Mouse (Mus musculus): ENCODE measurements around the gene Mapk6.

Gene Mapk6

DNA sequence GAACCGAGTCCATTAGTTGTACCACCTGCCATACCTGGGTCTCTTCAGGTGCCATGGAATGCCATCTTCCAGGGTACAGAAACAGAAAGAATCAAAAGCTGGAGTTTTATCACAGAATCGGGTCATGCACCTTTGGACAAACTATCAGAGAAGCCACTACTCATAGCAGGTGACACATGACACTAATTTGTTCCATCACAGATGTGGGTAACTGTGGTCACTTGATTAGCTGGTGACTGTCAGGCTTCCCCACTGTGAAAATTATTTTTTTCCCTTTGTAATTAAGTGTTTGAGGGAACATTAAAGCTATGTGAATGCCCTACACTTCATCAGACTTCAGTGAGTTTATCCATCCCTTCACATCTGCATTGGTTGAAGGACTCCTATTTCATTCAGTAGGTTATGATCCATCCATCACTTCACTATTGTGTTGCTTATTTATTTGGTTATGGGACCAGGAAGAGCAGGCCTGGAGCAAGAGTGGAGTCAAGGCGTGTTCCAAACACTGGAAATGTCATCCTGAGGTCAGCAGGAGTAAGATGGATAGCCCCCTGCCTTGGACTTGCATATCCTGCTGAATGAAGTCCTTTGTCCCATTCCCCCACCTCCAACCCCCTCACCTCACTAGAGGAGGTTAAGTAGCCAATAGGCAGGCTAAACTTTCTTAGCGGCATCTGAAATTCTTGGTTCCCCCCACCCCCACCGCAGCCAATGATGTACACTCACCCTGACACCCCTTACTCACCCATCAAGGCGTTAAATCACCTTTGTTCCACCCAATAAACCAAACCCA is 14.7 kb upstream of the Mapk6 start:
- no peak for DNase-seq

- DNase-seq: no peak
Observed at GRCm38 (mm10) chr9:75423683-75424082, 13.9 kb upstream of the Mapk6 start.

DNA sequence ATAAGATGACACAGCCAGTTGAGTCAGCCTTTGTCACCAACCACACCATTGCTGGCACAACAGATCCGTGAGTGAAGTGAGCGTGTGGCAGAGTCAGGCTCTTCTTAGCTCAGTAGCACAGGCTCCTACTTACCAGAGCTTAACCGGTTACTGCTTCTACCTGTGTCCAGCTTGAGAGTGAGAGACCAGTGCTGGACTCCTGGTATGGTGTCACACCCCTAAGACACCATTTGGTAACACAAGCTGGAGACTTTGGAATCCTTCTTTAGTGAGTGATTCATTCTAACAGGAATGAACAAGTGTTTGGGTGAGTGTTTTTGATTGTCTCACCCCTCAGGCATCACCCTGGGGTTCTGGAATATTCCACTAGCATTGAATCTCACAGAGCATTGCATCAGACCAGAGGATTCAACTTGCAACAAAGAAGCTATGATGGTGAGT is 12.5 kb upstream of the Mapk6 start:
- no peak for DNase-seq

DNA sequence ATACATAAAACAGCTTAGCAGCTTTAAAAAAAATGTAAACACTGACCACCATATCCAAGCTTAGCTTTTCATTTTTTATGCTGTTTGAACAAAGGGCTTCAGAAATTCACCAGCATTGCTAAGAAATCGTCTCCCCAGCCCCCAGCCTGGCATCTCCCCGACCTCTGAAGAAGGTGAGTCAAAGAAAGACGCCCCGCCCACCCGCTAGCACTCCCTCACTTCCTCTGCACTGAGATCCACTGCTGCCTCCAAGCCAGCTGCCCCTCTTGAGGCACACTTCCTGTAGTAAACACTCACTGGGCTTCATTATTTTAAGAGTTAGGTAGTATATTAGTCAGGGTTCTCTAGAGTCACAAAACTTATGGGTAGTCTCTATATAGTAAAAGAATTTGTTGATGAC is 4.4 kb upstream of the Mapk6 start:
- DNase-seq: no peak

DNA sequence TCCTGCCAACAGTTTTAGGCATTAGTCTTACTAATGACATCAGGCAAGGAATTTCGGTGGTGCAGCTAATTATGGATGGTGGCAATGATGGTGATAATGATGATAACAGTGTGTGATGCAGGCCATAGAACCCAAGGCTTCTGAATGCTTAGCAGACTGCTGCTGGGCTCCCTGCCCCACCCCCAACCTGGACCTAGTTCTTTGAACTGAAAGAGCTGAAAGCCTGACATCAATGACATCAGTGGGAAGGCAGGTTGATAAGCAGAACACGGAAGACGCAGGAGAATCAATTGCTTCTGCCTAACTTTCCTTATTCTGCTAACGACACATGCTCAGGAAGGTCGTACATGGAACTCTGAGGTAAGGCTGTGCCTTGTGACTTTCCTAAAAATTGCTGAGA is 3.4 kb upstream of the Mapk6 start:
- DNase-seq: no peak

- DNase-seq: no peak
Observed at GRCm38 (mm10) chr9:75411584-75411983, 1.8 kb upstream of the Mapk6 start.

DNA sequence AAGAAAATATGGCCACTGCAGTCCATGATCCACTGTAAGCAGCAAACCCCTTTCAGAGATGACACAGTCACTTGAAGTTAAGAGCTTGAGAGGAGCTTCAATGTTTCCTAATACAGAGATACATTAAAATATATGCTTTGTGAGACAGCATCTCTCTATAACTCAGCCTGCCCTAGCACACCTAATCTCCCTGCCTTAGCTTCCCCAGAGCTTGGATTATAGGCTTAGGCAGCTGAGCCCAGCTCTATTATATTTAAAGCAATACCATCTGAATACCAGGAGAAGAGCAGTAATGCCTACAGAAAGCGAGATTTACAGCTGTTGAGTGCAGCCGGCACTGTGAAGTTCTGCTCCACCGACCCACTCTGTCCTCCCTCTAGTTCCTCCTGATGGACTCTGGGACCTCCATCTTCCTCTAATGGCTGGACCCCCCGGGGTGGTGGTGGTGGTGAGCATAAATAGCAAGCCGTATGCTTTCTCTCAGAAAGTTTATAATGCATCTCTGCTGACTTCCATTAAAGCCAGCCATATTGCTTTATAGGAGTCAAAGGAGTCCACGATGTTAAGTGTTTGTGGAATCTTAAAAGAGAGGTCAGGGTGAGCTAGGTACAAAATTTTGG is 1.2 kb upstream of the Mapk6 start:
- DNase-seq: no peak

GRCm38 (mm10) chr9:75409031-75409851 is 564 bp downstream of the Mapk6 start:
- peak; percentile 85 for DNase-seq

DNA sequence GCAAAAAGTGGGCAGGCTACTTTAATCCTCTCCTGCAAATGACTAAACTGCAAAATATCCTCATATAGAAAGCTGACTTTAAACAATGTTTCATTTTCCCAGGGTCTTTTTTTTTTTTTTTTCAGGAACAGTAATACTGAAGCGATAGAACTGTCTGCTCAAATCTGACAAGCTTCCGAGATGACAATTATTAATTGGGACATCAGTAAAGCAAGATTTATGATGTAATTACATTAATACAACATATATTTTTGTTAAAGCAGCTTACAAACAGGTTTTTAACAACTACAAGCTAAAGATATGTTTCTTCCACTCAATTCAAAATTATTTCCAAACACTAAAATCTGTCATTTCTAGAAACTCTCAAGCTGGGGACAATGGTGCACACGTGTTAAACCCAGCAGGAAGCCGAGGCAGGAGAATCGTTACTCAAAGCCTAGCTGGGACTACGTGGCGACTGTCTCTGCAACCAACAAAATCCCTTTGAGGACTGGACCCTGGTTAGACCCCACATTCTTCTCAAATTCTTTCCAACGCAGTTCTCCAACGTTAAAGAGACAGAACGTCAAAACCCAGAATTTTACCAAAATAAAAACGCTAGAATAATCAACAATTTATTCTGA is 1.5 kb downstream of the Mapk6 start:
- DNase-seq: no peak

DNA sequence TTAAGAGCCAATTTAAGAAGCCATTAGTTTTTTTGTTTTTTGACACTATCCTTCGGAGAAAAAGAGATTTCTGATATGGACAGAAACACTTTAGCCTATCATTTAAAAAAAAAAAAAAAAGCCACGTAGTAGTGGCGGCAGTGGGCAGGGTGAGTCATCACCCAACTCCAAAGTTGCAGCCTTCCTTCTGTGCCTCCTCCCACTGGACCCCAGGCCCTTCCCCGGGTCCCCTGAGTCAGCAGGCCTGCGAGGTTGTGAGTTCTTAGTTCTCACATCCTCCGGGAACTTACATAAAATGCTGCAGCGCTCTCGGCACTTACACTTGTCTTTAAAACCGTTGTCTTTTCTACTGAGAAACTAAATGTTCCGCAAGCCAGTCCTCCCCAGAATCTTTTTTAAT is 2.0 kb downstream of the Mapk6 start:
- DNase-seq: no peak

DNA sequence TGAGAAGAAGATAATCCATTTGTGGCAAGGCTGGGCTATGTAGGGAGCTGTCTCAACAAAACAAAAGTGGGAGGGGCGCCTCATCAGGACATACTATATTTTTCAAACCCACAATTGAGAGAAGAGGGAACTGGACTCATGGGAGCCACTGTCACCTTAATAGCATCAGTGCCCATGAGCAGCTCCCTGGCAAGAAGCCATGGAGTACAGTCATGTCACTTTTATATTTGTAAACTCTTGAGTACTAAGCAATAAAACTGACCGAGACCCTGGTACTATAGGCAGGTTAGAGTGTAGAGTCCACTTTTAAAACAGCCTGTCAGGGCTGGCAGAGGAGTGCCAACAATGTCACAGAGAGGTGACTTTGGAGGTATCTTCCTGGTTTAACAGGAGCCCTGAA is 3.7 kb downstream of the Mapk6 start:
- DNase-seq: no peak

GRCm38 (mm10) chr9:75403520-75403919 is 6.3 kb downstream of the Mapk6 start:
- DNase-seq: no peak

- DNase-seq: no peak
Observed at GRCm38 (mm10) chr9:75401593-75402504, 8.0 kb downstream of the Mapk6 start.

GRCm38 (mm10) chr9:75400639-75401038 is 9.2 kb downstream of the Mapk6 start:
- DNase-seq: peak; percentile 15

DNA sequence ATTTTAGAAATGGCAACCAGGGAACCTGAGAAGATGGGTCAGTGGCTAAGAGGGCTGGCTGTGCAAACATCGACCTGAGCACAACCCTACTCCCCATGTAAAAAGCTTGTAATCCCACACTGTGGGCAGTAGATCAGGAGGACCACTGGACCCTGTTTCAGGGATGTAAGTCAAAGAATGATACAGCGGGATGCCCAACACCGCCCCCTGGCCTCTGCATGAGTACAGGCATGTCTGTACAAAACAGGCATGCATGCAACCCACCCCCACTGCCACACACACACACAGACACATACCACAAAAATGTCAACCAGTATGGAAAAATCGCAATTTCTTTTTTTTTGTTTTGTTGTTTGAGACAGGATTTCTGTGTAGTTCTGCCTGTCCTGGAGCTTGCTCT is 10.7 kb downstream of the Mapk6 start:
- DNase-seq: no peak

GRCm38 (mm10) chr9:75395971-75396370 is 13.8 kb downstream of the Mapk6 start:
- no peak for DNase-seq

GRCm38 (mm10) chr9:75393251-75393650 is 16.6 kb downstream of the Mapk6 start:
- DNase-seq: no peak

GRCm38 (mm10) chr9:75385218-75385974 is 24.4 kb downstream of the Mapk6 start:
- DNase-seq: no peak

DNA sequence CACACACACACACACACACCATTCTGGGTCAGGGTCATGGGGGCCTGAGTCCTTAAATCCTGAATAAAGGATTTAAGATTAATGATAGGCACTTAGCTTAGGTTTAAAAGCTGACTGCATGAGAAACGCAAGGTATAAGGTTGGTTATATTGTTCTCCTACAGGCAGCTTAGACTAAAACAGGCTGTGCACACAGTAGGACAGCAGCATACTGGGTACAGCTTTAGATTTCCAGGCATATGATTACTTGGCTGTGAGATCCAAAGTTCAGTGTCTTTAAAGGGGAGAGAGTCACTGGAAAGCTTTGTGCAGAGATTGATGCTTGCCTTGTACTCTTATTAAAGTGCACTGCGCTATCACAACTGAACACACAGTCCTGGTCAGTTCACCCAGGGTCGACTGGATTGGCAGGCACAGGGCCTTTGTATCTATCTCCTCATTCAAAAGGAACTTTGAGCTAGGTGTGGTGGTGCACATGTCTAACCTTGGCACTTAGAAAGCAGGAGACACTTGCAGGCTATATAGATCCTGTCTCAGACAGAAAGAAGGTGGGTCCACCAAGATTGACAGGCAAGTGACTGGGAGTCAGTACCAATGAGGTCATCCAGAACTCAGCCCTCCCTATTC is 25.4 kb downstream of the Mapk6 start:
- DNase-seq: no peak

DNA sequence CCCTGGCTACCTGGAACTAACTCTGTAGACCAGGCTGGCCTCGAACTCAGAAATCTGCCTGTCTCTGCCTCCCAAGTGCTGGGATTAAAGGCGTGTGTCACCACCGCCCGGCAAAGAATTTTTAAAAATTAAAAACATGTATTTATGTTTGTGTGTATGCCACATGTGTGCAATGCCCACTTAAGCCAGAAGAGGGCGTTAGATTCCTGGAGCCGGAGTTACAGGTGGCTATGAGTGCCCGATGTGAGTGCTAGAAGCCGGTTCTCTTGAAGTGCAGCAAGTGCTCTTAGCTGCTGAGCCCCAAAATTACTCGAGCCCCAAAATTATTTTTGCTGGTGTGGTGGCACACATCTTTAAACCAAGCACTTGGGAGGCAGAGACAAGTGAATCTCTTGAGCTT is 26.0 kb downstream of the Mapk6 start:
- DNase-seq: no peak

- DNase-seq: no peak
Observed at GRCm38 (mm10) chr9:75382825-75383224, 27.0 kb downstream of the Mapk6 start.
